Mouse (Mus musculus): ENCODE measurements at regions not wholly inside any gene's neighbourhood (a gene's known extent, or its start where the extent isn't known, plus 50 kb on each side); places are given as distances from the start of the nearest gene placed in this dataset.

GRCm38 (mm10) chr19:30348924-30349323, 116.2 kb downstream of the Mbl2 start:
- H3K36me3 ChIP-seq, result no peaks in the 10 kb centered on the region
- no peak overlapping the region for H3K27ac ChIP-seq (replicated peaks)
- no peak for ATAC-seq (ENCODE audit: low FRiP score, low read depth)
- H3K27me3 ChIP-seq, result no peaks in the 10 kb centered on the region
- H3K9ac ChIP-seq (replicated peaks), result no peak overlapping the region
- WGBS, result 87% methylated on average over 6 of the region's 6 CpGs
- H3K4me3 ChIP-seq, result no peak overlapping the region
- H3K9me3 ChIP-seq, result no peaks in the 10 kb centered on the region
- H3K4me2 ChIP-seq (replicated peaks), result no peak overlapping the region
- no peaks in the 10 kb centered on the region for H3K4me1 ChIP-seq

- Histone ChIP-seq H3K4me1 (no peaks in the 10 kb centered on the region), H3K9ac (replicated peaks) (no peak overlapping the region), H3K27me3 (no peaks in the 10 kb centered on the region), H3K4me2 (replicated peaks) (no peak overlapping the region), H3K27ac (replicated peaks) (no peak overlapping the region), H3K36me3 (no peaks in the 10 kb centered on the region), H3K9me3 (no peaks in the 10 kb centered on the region), H3K4me3 (no peak overlapping the region)
- 42% methylated on average over 4 of the region's 4 CpGs for WGBS
- no peak for ATAC-seq (ENCODE audit: low FRiP score, low read depth)
Observed at GRCm38 (mm10) chr19:30354981-30355380, 122.2 kb downstream of the Mbl2 start.

GRCm38 (mm10) chr19:30358961-30359360, 126.2 kb downstream of the Mbl2 start:
- Histone ChIP-seq H3K4me1 (no peaks in the 10 kb centered on the region), H3K36me3 (no peaks in the 10 kb centered on the region), H3K4me3 (no peak overlapping the region), H3K9me3 (no peaks in the 10 kb centered on the region), H3K27ac (replicated peaks) (no peak overlapping the region), H3K27me3 (no peaks in the 10 kb centered on the region), H3K4me2 (replicated peaks) (no peak overlapping the region), H3K9ac (replicated peaks) (no peak overlapping the region)
- ATAC-seq (ENCODE audit: low FRiP score, low read depth), result no peak
- 69% methylated on average over 6 of the region's 6 CpGs for WGBS

- no peak overlapping the region for H3K27ac ChIP-seq (replicated peaks)
- no peaks in the 10 kb centered on the region for H3K9me3 ChIP-seq
- WGBS, result 75% methylated on average over 5 of the region's 5 CpGs
- H3K27me3 ChIP-seq, result no peaks in the 10 kb centered on the region
- no peak overlapping the region for H3K4me3 ChIP-seq
- no peak overlapping the region for H3K4me2 ChIP-seq (replicated peaks)
- H3K9ac ChIP-seq (replicated peaks), result no peak overlapping the region
- H3K36me3 ChIP-seq, result no peaks in the 10 kb centered on the region
- no peak for ATAC-seq (ENCODE audit: low FRiP score, low read depth)
- H3K4me1 ChIP-seq, result no peaks in the 10 kb centered on the region
Observed at GRCm38 (mm10) chr19:30371901-30372300, 139.2 kb downstream of the Mbl2 start.

- no peak overlapping the region for H3K9ac ChIP-seq (replicated peaks)
- H3K27ac ChIP-seq (replicated peaks), result no peak overlapping the region
- H3K4me1 ChIP-seq, result no peaks in the 10 kb centered on the region
- WGBS, result 60% methylated on average over 6 of the region's 6 CpGs
- ATAC-seq (ENCODE audit: low FRiP score, low read depth), result no peak
- no peaks in the 10 kb centered on the region for H3K27me3 ChIP-seq
- H3K9me3 ChIP-seq, result no peaks in the 10 kb centered on the region
- H3K4me3 ChIP-seq, result no peak overlapping the region
- no peaks in the 10 kb centered on the region for H3K36me3 ChIP-seq
- no peak overlapping the region for H3K4me2 ChIP-seq (replicated peaks)
Observed at GRCm38 (mm10) chr19:30379767-30380166, 147.0 kb downstream of the Mbl2 start.

GRCm38 (mm10) chr19:30380515-30381206, 147.9 kb downstream of the Mbl2 start:
- H3K4me3 ChIP-seq, result no peak overlapping the region
- WGBS, result 83% methylated on average over 6 of the region's 6 CpGs
- no peak overlapping the region for H3K27ac ChIP-seq (replicated peaks)
- H3K9me3 ChIP-seq, result no peaks in the 10 kb centered on the region
- ATAC-seq (ENCODE audit: low FRiP score, low read depth), result no peak
- H3K36me3 ChIP-seq, result no peaks in the 10 kb centered on the region
- H3K4me1 ChIP-seq, result no peaks in the 10 kb centered on the region
- H3K27me3 ChIP-seq, result no peaks in the 10 kb centered on the region
- no peak overlapping the region for H3K9ac ChIP-seq (replicated peaks)
- no peak overlapping the region for H3K4me2 ChIP-seq (replicated peaks)

GRCm38 (mm10) chr19:30393791-30394190, 155.7 kb downstream of the Dkk1 start:
- Histone ChIP-seq H3K27ac (replicated peaks) (no peak overlapping the region), H3K4me1 (no peaks in the 10 kb centered on the region), H3K9ac (replicated peaks) (no peak overlapping the region), H3K36me3 (no peaks in the 10 kb centered on the region), H3K27me3 (no peaks in the 10 kb centered on the region), H3K4me3 (no peak overlapping the region), H3K4me2 (replicated peaks) (no peak overlapping the region), H3K9me3 (no peaks in the 10 kb centered on the region)
- no peak for ATAC-seq (ENCODE audit: low FRiP score, low read depth)
- WGBS, result 68% methylated on average over 5 of the region's 5 CpGs

- Histone ChIP-seq H3K27me3 (no peaks in the 10 kb centered on the region), H3K9ac (replicated peaks) (no peak overlapping the region), H3K36me3 (no peaks in the 10 kb centered on the region), H3K4me3 (no peak overlapping the region), H3K4me1 (no peaks in the 10 kb centered on the region), H3K9me3 (no peaks in the 10 kb centered on the region), H3K4me2 (replicated peaks) (no peak overlapping the region), H3K27ac (replicated peaks) (no peak overlapping the region)
- ATAC-seq (ENCODE audit: low FRiP score, low read depth), result no peak
- 70% methylated on average over 6 of the region's 6 CpGs for WGBS
Observed at GRCm38 (mm10) chr19:30406943-30407342, 142.5 kb downstream of the Dkk1 start.

- H3K27ac ChIP-seq (replicated peaks), result peak overlapping the region; percentile 11; the same call in 1 of the 2 replicates
- ATAC-seq (ENCODE audit: low FRiP score, low read depth), result peak; percentile 97
- no peaks in the 10 kb centered on the region for H3K36me3 ChIP-seq
- 14% methylated on average over 10 of the region's 10 CpGs for WGBS
- H3K9ac ChIP-seq (replicated peaks), result no peak overlapping the region
- H3K4me2 ChIP-seq (replicated peaks), result peak overlapping the region; percentile 38
- peaks cover 8% of the 10 kb centered on the region for H3K4me1 ChIP-seq
- H3K4me3 ChIP-seq, result 0 out of 2 replicates have a peak overlapping the region, but pooled peaks have one; percentile 13
- H3K27me3 ChIP-seq, result peaks cover 12% of the 10 kb centered on the region; the same call in 1 of the 2 replicates
- H3K9me3 ChIP-seq, result no peaks in the 10 kb centered on the region
Observed at GRCm38 (mm10) chr19:30419556-30420280, 129.7 kb downstream of the Dkk1 start.

- Histone ChIP-seq H3K4me2 (replicated peaks) (no peak overlapping the region), H3K9ac (replicated peaks) (no peak overlapping the region), H3K9me3 (no peaks in the 10 kb centered on the region), H3K36me3 (no peaks in the 10 kb centered on the region), H3K4me1 (peaks cover 5% of the 10 kb centered on the region; the same call in 1 of the 2 replicates), H3K27me3 (peaks cover 12% of the 10 kb centered on the region; the same call in 1 of the 2 replicates), H3K27ac (replicated peaks) (no peak overlapping the region), H3K4me3 (no peak overlapping the region)
- no peak for ATAC-seq (ENCODE audit: low FRiP score, low read depth)
- 83% methylated on average over 2 of the region's 2 CpGs for WGBS
Observed at GRCm38 (mm10) chr19:30425627-30426026, 123.8 kb downstream of the Dkk1 start.

- Histone ChIP-seq H3K4me2 (replicated peaks) (0 out of 2 replicates have a peak overlapping the region, but pooled peaks have one; percentile 11), H3K9me3 (no peaks in the 10 kb centered on the region), H3K27me3 (no peaks in the 10 kb centered on the region), H3K36me3 (no peaks in the 10 kb centered on the region), H3K4me1 (peaks cover 5% of the 10 kb centered on the region; the same call in 1 of the 2 replicates), H3K27ac (replicated peaks) (no peak overlapping the region), H3K4me3 (no peak overlapping the region), H3K9ac (replicated peaks) (no peak overlapping the region)
- peak; percentile 62 for ATAC-seq (ENCODE audit: low FRiP score, low read depth)
- 0% methylated on average over 2 of the region's 2 CpGs for WGBS
Observed at GRCm38 (mm10) chr19:30427484-30427883, 122.0 kb downstream of the Dkk1 start.

GRCm38 (mm10) chr19:30433141-30433540, 116.3 kb downstream of the Dkk1 start:
- H3K9me3 ChIP-seq, result no peaks in the 10 kb centered on the region
- no peak overlapping the region for H3K27ac ChIP-seq (replicated peaks)
- no peak overlapping the region for H3K4me2 ChIP-seq (replicated peaks)
- WGBS, result 92% methylated on average over 1 of the region's 1 CpGs
- no peaks in the 10 kb centered on the region for H3K4me1 ChIP-seq
- no peaks in the 10 kb centered on the region for H3K27me3 ChIP-seq
- H3K36me3 ChIP-seq, result no peaks in the 10 kb centered on the region
- no peak for ATAC-seq (ENCODE audit: low FRiP score, low read depth)
- no peak overlapping the region for H3K4me3 ChIP-seq
- no peak overlapping the region for H3K9ac ChIP-seq (replicated peaks)

All from midbrain, embryonic 12.5 days (tissue).